Mouse (Mus musculus) B cell, adult 2 months (primary cell): ENCODE measurements around the gene Urm1.
"Not testable (repeated sequence)": the region's sequence is repeated elsewhere in the genome, so short reads cannot be mapped to it uniquely, and the experiment has no call there.

Source experiments
- DNase-seq, 2 experiments: peaks; one replicate each; pipeline ENCODE4 v3.0.0; 2022

Urm1 gene

GRCm38 (mm10) chr2:29820025-29820817 lies at the start of gene Urm1:
TSS of gene Urm1 (plus strand) at chr2:29820075.
- peak; percentile 52 to 58 for DNase-seq

DNA sequence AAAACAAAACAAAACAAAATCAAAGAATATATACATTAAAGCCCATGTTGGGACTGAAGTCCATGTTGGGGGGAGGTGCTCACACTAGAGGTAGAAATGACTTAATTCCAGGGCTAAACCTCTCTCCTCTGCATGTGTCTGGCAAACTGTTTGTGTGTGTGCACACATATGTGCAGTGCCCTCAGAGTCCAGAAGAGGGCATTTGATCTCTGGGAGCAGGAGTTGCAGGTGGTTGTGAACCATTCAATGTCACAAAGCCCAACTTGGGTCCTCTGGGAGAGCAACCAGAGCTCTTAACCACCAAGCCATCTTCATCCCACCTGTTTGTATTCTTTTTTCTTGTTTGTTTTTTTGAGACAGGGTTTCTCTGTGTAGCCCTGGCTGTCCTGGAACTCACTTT lies 49.7 kb upstream of the Urm1 start:
- no peak for DNase-seq

GRCm38 (mm10) chr2:29771611-29772461 lies 48.0 kb upstream of the Urm1 start:
- DNase-seq: no peak

DNA sequence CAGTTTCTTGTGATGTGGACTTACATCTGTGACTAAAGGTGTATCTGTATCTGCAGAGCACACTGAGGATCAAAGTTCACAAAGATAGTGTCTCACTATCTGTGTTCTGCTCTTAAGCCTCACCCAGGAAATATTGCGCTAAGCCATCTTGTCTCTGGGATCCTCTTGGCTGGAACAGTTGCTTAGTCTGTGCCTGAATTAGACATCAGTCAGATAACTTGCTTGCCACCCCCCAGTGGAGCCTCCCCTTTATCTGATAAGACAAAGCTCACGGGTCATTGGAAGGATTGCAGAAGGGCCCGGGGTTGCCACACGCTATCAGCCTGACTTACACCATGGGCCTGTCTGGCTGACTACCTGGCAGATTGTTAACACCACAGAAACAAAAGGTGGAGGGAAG lies 46.6 kb upstream of the Urm1 start:
- DNase-seq: no peak

DNA sequence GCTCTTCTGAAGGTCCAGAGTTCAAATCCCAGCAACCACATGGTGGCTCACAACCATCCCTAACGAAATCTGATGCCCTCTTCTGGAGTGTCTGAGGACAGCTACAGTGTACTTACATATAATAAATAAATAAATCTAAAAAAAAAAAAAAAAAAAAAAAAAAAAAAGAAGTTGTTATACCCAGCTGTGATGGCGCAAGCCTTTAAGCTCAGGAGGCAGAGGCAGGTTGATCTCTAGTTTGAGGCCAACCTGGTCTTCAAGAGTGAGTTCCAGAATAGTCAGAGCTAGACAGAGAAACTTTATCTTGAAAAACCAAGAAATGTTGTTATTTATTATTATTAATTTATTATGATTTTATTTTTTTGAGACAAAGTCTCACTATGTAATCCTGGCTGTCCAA lies 38.6 kb upstream of the Urm1 start:
- not testable (repeated sequence) for DNase-seq

DNA sequence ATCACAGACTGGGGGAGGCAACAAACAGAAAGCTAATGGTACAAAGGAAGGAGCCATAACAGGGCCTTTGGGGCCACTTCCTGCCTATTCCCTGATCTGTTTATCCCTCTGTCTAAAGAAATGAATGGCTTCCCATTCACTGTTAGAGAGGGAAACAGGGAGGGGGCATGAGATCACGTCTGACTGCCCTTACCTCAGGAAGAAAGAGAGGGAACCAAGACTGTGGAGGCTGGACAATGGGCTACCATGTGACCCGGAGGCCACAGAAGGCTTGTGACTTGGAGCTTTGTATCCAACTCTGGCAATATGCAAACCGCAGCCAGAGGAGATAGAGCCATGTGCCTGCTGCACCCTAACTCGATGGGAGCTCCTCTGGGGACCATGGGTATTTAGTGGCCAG lies 35.6 kb upstream of the Urm1 start:
- DNase-seq: no peak

DNA sequence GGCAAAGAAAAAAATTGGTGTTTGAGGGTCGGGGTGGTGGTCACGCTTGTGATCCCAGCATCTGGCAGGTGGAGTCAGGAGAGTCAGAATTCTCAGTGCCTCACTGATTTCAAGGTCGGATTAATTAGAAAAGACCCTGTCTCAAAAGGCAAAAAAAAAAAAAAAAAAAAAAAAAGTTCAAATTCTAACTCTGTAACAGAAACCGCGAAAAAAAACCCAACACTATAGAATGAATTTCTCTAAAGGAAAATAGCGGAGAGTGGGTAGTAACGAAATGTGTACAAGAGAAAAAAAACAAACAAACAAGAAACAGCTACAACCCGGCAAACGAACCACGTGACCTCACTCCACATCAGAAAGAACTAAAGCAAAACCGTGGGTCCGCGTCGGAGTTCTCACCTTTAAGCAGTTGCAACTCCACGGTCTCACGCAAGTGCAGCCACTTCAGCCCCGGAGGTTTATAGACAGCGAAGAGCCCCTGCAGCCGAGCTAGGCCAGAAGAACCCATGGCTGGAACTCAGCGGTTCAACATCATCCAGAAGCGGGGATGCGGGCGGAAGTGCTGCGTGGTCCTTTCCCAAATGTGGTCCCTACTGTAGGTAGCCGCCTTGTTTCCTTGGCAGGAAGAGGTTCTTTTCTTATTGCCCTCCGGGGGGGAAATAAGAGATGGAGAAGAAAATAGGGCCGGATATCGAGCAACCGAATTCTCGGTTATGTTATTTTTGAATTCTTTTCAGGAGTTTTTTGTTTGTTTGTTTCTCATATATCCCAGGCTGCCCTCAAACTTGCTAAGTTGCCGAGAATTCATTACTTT lies 32.6 kb upstream of the Urm1 start, which contains the start of gene Coq4:
Gene Coq4 (plus strand): TSS at position 390 of the 814 bp plus-strand sequence.
- peak; percentile 92 to 93 for DNase-seq

GRCm38 (mm10) chr2:29787937-29788681 lies 31.8 kb upstream of the Urm1 start, which contains the start of gene Trub2:
TSS of gene Trub2 (minus strand) at chr2:29788502.
- peak; percentile 83 to 85 for DNase-seq

DNA sequence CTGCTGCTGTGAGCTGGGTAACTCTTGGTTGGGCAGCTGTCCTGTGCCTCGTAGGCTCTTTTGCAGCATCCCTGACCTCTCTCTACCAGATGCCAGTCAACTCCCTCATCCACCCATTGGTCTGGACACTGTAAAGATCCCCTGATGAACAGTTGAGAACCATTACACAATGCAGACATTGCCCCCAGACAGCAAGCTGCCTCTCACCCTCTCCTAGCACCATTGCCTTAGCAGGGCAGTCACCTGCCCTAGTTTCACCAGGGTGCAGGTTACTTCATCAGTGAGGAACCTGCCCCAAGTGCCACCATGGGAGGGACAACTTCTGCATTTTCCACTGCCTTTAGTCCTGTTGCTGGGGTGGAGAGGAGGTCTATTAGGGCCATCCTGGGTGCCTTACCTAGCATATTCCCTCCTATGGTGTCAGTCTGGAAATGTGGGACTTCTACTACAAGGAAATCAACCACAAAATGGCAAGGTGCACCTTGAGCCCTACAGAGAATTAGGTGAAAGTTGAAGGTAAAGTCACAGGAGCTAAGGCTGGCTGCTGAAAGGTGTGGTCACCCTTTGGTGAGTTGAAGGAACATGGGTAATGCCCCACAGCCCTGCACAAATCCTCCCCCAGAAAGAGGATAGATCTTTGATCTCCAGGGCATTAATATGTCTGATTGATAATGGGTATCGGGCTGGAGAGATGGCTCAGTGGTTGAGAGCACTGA lies 26.9 kb upstream of the Urm1 start:
- DNase-seq: no peak

GRCm38 (mm10) chr2:29802075-29802826 lies 17.6 kb upstream of the Urm1 start, which contains the start of gene Slc27a4:
TSS of gene Slc27a4 (plus strand) at chr2:29802634.
- DNase-seq: peak; percentile 95

GRCm38 (mm10) chr2:29802827-29803201 lies 17.1 kb upstream of the Urm1 start:
- DNase-seq: no peak

GRCm38 (mm10) chr2:29803400-29803831 lies 16.5 kb upstream of the Urm1 start:
- peak; percentile 29 to 42 for DNase-seq

DNA sequence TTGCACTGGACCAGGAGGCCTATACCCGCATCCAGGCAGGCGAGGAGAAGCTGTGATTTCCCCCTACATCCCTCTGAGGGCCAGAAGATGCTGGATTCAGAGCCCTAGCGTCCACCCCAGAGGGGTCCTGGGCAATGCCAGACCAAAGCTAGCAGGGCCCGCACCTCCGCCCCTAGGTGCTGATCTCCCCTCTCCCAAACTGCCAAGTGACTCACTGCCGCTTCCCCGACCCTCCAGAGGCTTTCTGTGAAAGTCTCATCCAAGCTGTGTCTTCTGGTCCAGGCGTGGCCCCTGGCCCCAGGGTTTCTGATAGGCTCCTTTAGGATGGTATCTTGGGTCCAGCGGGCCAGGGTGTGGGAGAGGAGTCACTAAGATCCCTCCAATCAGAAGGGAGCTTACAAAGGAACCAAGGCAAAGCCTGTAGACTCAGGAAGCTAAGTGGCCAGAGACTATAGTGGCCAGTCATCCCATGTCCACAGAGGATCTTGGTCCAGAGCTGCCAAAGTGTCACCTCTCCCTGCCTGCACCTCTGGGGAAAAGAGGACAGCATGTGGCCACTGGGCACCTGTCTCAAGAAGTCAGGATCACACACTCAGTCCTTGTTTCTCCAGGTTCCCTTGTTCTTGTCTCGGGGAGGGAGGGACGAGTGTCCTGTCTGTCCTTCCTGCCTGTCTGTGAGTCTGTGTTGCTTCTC lies 4.0 kb upstream of the Urm1 start:
- no peak for DNase-seq

- peak; percentile 85 to 87 for DNase-seq
Measured at GRCm38 (mm10) chr2:29817426-29818232, 2.2 kb upstream of the Urm1 start.

DNA sequence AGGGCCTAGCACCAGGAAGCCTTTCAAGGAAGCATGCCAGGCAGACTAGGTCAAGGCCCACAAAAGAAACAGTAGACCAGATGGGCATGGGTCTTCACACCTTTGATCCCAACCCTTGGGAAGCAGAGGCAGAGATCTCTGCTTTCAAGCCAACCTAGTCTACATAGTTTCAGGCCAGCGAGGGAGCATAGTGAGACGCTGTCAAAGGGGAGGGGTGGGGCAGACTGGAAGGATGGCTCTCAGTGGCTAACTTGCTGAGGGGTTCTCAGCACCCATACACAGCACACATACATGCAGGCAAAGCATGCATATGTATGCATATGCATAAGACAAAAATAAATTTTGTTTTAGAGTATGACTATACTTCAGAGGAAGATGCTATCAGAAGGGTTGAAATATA lies 512 bp upstream of the Urm1 start:
- DNase-seq: no peak

DNA sequence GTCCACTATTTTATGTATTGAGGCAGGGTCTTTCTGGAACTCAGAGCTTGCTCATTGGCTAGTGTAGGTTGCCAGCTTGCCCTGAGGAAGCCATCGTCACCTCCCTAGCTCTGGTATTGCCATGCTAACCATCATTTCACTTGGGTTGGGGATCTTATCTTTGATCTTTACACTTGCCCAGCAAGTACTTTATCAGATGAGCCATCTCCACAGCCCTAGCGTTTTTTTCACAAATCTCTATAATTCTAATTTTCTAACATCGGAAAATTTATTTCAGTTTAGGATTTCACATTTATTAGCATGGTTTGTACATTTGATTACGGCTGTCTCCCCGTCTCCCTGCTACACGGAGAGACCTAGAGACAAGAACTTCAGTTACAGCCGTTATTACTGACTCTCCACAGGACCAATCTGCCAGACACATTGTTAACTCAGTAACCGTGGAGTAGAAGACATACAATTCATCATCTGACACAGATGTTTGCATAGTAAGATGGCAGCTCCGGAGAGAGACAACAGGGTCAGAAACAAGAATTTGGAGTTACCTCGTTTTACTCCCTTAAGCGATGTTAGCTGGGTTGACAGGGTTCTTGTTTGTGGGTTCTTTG lies 6.5 kb downstream of the Urm1 start:
- no peak for DNase-seq

GRCm38 (mm10) chr2:29826926-29827708 lies 7.2 kb downstream of the Urm1 start:
- peak; percentile 97 to 98 for DNase-seq

DNA sequence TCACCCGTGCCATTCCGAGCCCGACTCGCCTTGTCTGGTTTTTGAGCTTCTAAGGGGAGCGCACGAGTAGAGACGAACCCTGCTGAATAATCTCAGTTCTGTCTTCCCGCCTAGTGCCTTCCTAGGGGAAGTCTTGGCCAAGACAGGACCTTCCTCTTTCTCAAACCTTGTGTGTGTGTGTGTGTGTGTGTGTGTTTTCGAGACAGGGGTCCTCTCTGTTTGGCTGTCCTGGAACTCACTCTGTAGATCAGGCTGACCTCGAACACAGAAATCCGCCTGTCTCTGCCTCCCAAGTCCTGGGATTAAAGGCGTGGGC lies 7.8 kb downstream of the Urm1 start:
- DNase-seq: no peak
